Mouse (Mus musculus): ENCODE data around the gene Mgmt.

Mgmt gene

GRCm38 (mm10) chr7:136912901-136913300, 18.5 kb downstream of the Mgmt start:
- DNase-seq, result no peak

- DNase-seq, result no peak
Observed at GRCm38 (mm10) chr7:136916021-136916420, 21.6 kb downstream of the Mgmt start.

DNA sequence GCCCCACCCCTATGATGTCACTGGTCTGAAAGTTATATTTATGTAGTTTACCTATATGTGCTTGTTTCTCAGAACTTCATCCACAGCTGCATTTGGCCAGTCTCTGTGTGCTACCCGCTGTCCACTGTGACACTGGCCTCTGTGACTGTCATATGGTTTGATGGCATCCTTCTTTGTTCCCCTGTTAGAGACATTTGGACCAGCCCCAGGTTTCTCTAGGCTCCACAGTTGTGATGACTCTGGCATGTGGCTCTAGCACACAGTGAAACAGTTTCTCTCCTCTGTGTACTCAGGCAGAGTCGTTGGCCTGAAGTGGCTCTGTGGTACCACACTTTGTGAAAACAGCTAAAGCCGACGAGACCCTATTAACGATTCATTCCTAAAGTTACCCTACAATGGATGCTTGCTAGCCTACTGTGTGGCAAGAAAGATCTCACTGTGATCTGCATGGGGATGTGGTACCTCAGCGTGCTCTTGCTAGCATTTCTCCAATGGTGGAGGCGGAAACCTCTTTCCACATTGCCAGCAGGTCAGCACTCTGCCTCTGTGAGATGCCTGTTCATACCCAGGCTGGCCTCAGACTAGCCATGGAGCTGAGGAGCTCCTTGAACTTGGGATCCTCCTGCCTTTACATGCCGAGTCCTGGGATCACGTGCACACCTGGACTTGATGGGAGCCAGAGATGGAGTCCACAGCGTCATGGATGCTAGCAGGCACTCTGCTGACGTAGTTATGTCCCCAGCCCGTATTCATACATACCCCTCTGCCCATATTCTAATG, 26.8 kb downstream of the Mgmt start:
- no peak for DNase-seq

DNA sequence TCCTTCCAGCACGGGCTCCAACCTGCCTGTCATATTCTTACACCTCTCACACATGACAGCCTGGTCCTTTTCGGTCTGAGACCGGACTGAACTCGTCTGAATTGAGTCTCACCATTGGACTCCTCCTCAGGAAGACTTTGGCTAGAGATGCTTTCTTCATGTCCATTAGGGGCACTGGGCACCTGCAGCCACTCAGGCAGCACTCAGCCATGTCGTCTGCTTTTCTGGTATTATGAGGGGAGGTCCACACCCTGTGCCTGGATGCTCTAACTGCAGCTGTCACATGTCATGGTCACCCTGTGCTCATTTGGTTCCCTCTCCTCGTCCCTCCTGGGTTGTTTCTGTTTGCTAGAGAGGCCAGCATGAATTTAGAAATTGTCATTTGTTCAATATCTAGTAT, 27.8 kb downstream of the Mgmt start:
- no peak for DNase-seq

GRCm38 (mm10) chr7:136924610-136925260, 30.3 kb downstream of the Mgmt start:
- no peak for DNase-seq

DNA sequence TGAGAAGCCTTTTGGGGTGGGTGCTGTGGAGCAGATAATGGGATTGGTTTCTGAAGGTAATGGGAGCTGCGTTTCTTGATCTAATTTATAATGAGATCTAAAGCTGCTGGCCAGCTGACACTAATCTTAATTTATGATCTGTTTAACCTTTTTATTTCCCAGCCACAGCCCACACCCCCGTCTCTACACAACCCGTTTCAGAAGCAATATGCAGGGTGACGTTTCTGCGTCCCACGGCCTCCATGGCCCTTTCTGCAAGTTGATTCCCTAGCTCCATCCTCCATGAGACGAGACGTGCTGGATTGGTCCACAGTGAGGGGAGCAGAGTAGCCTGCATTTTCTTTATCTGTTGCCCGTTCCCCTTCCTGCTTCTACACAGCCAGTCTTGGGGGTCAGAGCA, 31.8 kb downstream of the Mgmt start:
- no peak for DNase-seq

DNA sequence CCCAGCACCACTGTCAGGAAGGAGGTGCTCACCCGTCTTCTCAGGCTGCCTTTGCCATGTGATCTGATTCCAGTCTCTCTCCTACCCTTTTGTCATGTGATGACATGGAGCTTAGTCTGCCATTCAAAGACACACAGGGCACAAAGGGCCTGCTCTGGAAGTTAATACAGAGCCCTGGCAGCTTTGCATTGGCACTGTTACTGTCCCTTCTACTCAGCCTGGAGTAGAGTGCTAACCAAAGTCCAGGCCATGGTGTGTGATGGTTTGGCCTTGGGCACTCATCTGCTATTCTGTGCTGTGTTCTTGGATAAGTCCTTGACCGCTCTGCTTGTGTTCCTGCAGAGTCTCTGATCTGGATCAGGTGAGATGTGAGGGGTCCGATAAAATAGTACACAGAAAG, 36.0 kb downstream of the Mgmt start:
- no peak for DNase-seq

DNA sequence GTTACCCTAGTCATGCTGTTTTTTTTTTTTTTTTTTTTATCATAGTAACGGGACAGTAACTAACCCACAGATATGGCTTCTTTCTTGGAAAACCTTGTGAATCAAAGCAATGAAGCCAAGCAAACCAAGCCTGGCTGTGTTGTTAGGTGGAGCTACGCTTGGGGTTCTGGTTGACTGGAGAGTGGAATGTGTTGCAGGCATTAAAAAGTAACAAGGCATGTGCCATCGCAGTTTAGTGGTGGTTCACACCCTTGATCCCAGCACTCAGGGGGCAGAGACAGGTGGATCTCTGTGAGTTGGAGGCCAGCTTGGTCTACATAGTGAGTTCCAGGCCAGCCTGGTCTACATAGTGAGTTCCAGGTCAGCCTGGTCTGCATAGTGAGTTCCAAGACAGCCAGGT, 39.0 kb downstream of the Mgmt start:
- no peak for DNase-seq

DNA sequence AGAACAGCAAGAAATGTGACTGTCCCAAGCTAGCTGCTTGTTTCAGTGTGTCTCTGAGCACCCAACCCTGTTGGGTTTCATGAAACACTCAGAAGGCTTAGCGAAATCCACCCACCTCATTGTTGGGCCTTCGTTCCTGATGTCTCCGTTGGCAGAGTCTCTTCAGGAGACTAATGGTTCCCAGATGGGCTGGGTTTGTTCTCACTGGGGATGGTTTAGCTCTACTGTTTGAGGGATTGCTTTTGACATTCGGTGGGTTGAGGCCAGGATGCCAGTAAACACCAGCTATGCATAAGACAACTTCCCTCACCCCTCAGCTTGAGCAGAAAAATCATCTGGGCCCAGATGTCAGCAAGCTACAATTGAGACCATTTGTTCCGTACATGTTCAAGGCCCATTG, 39.9 kb downstream of the Mgmt start:
- no peak for DNase-seq

- no peak for DNase-seq
Observed at GRCm38 (mm10) chr7:136934784-136935183, 40.4 kb downstream of the Mgmt start.

DNA sequence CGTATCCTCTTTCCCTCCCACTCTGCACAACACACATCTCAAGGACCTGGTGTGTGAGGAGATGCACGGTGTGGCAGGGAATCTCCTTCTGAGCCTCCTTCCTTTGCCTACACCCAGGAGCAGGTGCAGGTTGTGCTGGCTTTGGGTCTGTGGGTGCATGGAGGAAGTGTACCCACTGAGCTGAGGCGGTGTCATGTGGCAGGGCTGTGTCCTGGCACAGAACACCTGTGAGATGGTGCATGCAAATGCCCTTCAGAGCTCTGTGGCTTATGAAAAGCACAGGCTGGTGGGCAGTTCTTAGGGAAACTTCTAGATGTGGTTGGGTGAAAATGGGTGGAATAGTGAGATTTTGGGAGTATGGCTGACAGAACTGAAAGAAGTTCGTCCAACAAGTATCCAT, 44.0 kb downstream of the Mgmt start:
- no peak for DNase-seq

DNA sequence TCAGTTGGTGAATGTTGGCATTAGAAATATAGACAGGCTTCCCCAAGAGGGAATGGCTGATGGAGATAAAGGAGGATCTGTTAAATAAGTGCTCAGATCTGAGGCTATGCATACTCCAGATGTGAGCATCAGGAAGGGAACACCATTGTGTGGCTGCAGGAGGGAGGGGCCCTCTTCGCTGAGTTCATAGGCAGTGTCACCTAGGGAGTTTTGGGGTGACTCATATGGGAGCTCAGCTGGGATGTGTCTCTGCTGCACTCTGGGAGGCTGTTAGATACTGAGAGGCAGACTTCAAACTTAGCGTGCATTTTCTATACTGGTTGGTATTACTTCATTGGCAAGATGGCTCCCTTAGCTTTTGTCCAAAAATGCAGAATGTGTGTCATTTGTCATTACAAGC, 48.0 kb downstream of the Mgmt start:
- no peak for DNase-seq

- DNase-seq, result no peak
Observed at GRCm38 (mm10) chr7:136943886-136944285, 49.5 kb downstream of the Mgmt start.

DNA sequence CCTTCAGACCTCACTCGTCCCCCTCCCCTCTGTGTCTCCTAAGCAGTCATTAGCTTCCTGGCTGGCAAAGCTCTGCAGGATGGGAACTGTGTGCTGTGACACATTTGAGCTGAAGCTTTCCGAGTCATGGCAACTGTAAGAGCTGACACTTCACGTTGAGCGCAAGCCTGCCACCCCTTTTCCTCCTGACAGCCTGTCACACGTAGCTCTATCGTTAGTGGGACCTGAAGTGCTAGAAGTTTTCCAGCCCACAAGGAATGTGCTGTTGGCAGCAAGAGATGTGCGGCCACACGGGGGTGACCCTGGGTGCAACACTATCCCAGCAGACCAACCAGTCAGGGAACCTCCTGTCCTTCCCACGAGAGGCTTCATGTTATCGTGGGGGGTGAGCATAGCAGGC, 51.3 kb downstream of the Mgmt start:
- DNase-seq, result no peak

GRCm38 (mm10) chr7:136946131-136946530, 51.7 kb downstream of the Mgmt start:
- DNase-seq, result peak; percentile 32

- no peak for DNase-seq
Observed at GRCm38 (mm10) chr7:136948275-136948810, 53.9 kb downstream of the Mgmt start.

GRCm38 (mm10) chr7:136952608-136953007, 58.2 kb downstream of the Mgmt start:
- DNase-seq, result no peak

- DNase-seq, result no peak
Observed at GRCm38 (mm10) chr7:136953251-136953650, 58.8 kb downstream of the Mgmt start.

DNA sequence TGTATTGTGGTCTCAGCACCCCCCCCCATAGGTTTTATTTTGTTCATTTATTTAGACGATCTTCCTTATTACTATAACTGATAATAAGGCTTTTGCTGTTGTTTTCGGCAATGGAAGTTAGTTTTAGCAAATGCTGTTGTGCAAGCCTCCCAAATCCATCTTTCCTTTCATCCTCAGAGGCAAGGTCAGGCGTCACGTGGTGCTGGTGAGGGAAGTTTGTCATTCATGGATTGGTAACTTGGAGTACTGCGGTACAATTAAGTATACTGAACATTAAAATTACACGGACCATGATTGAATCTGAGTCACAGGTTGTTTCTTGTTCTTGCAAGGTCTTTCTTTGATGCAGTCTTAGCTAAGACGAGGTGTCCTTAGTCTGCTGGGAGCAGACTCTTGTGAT, 77.9 kb downstream of the Mgmt start:
- no peak for DNase-seq

- no peak for DNase-seq
Observed at GRCm38 (mm10) chr7:136975001-136975400, 80.6 kb downstream of the Mgmt start.

DNA sequence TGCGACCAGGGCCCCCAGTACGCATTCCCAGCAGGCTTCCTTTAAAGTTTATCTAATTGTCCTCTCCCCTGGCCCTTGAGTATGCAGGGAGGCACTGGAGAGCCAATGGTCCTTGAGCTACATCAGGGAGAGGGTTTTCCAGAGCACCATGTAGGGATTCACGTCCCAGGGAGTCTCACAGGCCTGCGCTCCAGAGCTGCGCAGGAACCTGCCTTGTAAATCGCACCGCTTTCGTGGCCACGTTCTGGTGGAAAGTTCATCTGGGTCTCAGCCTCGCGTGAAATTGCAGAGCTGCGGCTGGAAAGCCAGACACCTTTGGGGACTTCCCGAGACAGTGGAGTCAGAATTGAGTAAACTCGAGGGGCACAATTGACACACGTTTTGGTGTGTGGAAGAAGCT, 103.0 kb downstream of the Mgmt start:
- no peak for DNase-seq

- no peak for DNase-seq
Observed at GRCm38 (mm10) chr7:137000703-137001102, 106.3 kb downstream of the Mgmt start.

GRCm38 (mm10) chr7:137001215-137001614, 106.8 kb downstream of the Mgmt start:
- no peak for DNase-seq

DNA sequence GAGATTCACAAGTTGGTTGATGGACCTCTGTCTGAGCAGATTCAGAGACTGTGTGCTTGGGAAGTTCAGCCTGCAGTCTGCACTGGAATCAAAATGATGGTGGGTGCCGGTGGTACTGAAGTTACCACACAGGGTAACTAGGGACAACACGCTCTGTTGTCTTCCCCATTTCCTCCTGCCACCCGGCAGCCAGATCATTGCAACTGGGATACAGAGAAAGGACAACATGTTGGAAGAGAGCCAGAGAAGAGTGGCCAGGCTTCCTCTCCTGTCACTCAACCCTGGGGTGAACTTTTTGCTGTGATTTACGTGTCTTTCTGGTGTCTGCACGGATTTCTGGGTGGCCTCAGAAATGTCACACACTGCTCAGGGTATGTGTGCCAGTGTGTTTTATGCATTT, 107.4 kb downstream of the Mgmt start:
- peak; percentile 30 for DNase-seq

GRCm38 (mm10) chr7:137002431-137002830, 108.0 kb downstream of the Mgmt start:
- no peak for DNase-seq

Data from lung, postnatal 10 days (tissue).